Mouse (Mus musculus): ENCODE results near the gene Ccdc96. TPM values are rescaled to one million over a fixed set of nuclear protein-coding genes. Genes with fewer than 3 reads are reported as not detected.

Gene Ccdc96
- total RNA-seq (2023; ENCODE audit: inconsistent age) = 0.45 to 1.2 TPM (median 0.56 TPM) in 4 replicates

GRCm38 (mm10) chr5:36484171-36484990, at the start of gene Ccdc96, which contains the start of gene Tada2b:
Ccdc96 (plus strand) TSS chr5:36484588.
Tada2b (minus strand) TSS chr5:36484285.

GRCm38 (mm10) chr5:36464709-36465661, 19.4 kb upstream of the Ccdc96 start, which contains the start of gene Grpel1:
Grpel1 (plus strand) TSS chr5:36464998.

Other genes with a start within 250 kb of the Ccdc96 start
- gene Sorcs2, start 86.4 kb upstream of the Ccdc96 start, total RNA-seq (2023; ENCODE audit: inconsistent age) = 3.2 to 3.8 TPM (median 3.5 TPM) in 4 replicates
- 20.7 to 22.4 TPM (median 20.9 TPM) in 4 replicates for gene Grpel1, start 19.6 kb upstream of the Ccdc96 start, total RNA-seq (2023; ENCODE audit: inconsistent age)
- 25.4 to 29.5 TPM (median 27.8 TPM) in 4 replicates for gene Tada2b, start 303 bp upstream of the Ccdc96 start, total RNA-seq (2023; ENCODE audit: inconsistent age)
- gene Tbc1d14, start 108.7 kb downstream of the Ccdc96 start, total RNA-seq (2023; ENCODE audit: inconsistent age) = 133 to 145 TPM (median 138 TPM) in 4 replicates
- 34.3 to 37.9 TPM (median 35.6 TPM) in 4 replicates for gene D5Ertd579e, start 211.4 kb downstream of the Ccdc96 start, total RNA-seq (2023; ENCODE audit: inconsistent age)